Mouse (Mus musculus): ENCODE measurements around the gene Olfr668. TPM values are rescaled to one million over a fixed set of nuclear protein-coding genes. Genes with fewer than 3 reads are reported as not detected.

The Olfr668 gene
- not detected in 2 replicates for polyA plus RNA-seq (2021; fragmentation: Nextera tagmentation)
- long read RNA-seq, experiment 1 = 0 reads
- long read RNA-seq, experiment 2 = 0 reads

GRCm38 (mm10) chr7:104927957-104928356 lies at the start of gene Olfr668:
TSS of gene Olfr668 (minus strand) at chr7:104928057.

GRCm38 (mm10) chr7:104962520-104962919 lies 34.7 kb upstream of the Olfr668 start, which contains the start of gene Olfr670:
TSS of gene Olfr670 (minus strand) at chr7:104962620.

GRCm38 (mm10) chr7:104933940-104934339 lies 6.1 kb upstream of the Olfr668 start, which contains the start of gene Olfr669:
TSS of gene Olfr669 (plus strand) at chr7:104934240.

GRCm38 (mm10) chr7:104921382-104921781 lies 6.5 kb downstream of the Olfr668 start, which contains the start of gene Olfr667:
TSS of gene Olfr667 (minus strand) at chr7:104921482.

GRCm38 (mm10) chr7:104895852-104896251 lies 32.0 kb downstream of the Olfr668 start, which contains the start of gene Olfr666:
TSS of gene Olfr666 (minus strand) at chr7:104895952.

GRCm38 (mm10) chr7:104877731-104878130 lies 50.1 kb downstream of the Olfr668 start, which contains the start of gene Olfr665:
TSS of gene Olfr665 (plus strand) at chr7:104878031.

Other genes with a start within 250 kb of the Olfr668 start
- not detected in 2 replicates for gene Olfr661, start 241.6 kb downstream of the Olfr668 start, polyA plus RNA-seq (2021; fragmentation: Nextera tagmentation)
- gene Usp17le, start 150.6 kb downstream of the Olfr668 start, polyA plus RNA-seq (2021; fragmentation: Nextera tagmentation) = not detected in 2 replicates
- not detected in 2 replicates for gene Usp17lb, start 85.5 kb downstream of the Olfr668 start, polyA plus RNA-seq (2021; fragmentation: Nextera tagmentation)
- gene Usp17la, start 71.0 kb downstream of the Olfr668 start, polyA plus RNA-seq (2021; fragmentation: Nextera tagmentation) = not detected in 2 replicates
- not detected in 2 replicates for gene Olfr665, start 50.0 kb downstream of the Olfr668 start, polyA plus RNA-seq (2021; fragmentation: Nextera tagmentation)
- gene Olfr666, start 32.1 kb downstream of the Olfr668 start, polyA plus RNA-seq (2021; fragmentation: Nextera tagmentation) = not detected in 2 replicates
- not detected in 2 replicates for gene Olfr667, start 6.6 kb downstream of the Olfr668 start, polyA plus RNA-seq (2021; fragmentation: Nextera tagmentation)
- not detected in 2 replicates for gene Olfr669, start 6.2 kb upstream of the Olfr668 start, polyA plus RNA-seq (2021; fragmentation: Nextera tagmentation)
- not detected in 2 replicates for gene Olfr670, start 34.6 kb upstream of the Olfr668 start, polyA plus RNA-seq (2021; fragmentation: Nextera tagmentation)
- not detected in 2 replicates for gene Olfr671, start 51.1 kb upstream of the Olfr668 start, polyA plus RNA-seq (2021; fragmentation: Nextera tagmentation)
- gene Olfr672, start 74.0 kb upstream of the Olfr668 start, polyA plus RNA-seq (2021; fragmentation: Nextera tagmentation) = not detected in 2 replicates
- not detected in 2 replicates for gene Olfr675, start 100.4 kb upstream of the Olfr668 start, polyA plus RNA-seq (2021; fragmentation: Nextera tagmentation)
- gene Olfr676, start 104.6 kb upstream of the Olfr668 start, polyA plus RNA-seq (2021; fragmentation: Nextera tagmentation) = not detected in 2 replicates
- gene Olfr677, start 123.3 kb upstream of the Olfr668 start, polyA plus RNA-seq (2021; fragmentation: Nextera tagmentation) = not detected in 2 replicates
- not detected in 2 replicates for gene Olfr678, start 136.4 kb upstream of the Olfr668 start, polyA plus RNA-seq (2021; fragmentation: Nextera tagmentation)
- not detected in 2 replicates for gene Olfr679, start 153.1 kb upstream of the Olfr668 start, polyA plus RNA-seq (2021; fragmentation: Nextera tagmentation)
- gene Olfr680-ps1, start 164.8 kb upstream of the Olfr668 start, polyA plus RNA-seq (2021; fragmentation: Nextera tagmentation) = not detected in 2 replicates
- gene Olfr681, start 188.8 kb upstream of the Olfr668 start, polyA plus RNA-seq (2021; fragmentation: Nextera tagmentation) = not detected in 2 replicates
- gene Olfr683, start 219.0 kb upstream of the Olfr668 start, polyA plus RNA-seq (2021; fragmentation: Nextera tagmentation) = not detected in 2 replicates
- gene Olfr684, start 235.6 kb upstream of the Olfr668 start, polyA plus RNA-seq (2021; fragmentation: Nextera tagmentation) = not detected in 2 replicates